Mouse (Mus musculus): Measurements from ENCODE around the gene Tmem184a. TPM values are rescaled to one million over a fixed set of nuclear protein-coding genes. Genes with fewer than 3 reads are reported as not detected.
A peak's percentile ranks its signal among the peaks of the same experiment; 100 is the strongest.

Gene Tmem184a
- polyA plus RNA-seq, 2 experiments, result 5.9 to 6.1 TPM

GRCm38 (mm10) chr5:139756135-139756534 is 63.6 kb downstream of the Tmem184a start:
- H3K4me3 ChIP-seq (replicated peaks; ENCODE audit: low read length), result no peak overlapping the region
- H3K27ac ChIP-seq (replicated peaks; ENCODE audit: low read depth, low read length), result no peak overlapping the region
- H3K27me3 ChIP-seq (ENCODE audit: control insufficient read depth, insufficient read depth, low read length), result no peaks in the 10 kb centered on the region
- peaks cover 98% of the 10 kb centered on the region for H3K36me3 ChIP-seq (ENCODE audit: control insufficient read depth, insufficient read depth, low read length)
- no peak overlapping the region for H3K4me2 ChIP-seq (replicated peaks; ENCODE audit: low read depth, low read length, severe bottlenecking)
- no peak for TF ChIP-seq POLR2A (IDR thresholded peaks at IDR 0.05; ENCODE audit: borderline replicate concordance, extremely low read depth, insufficient read depth, insufficient read length)
- DNase-seq (ENCODE audit: low spot score), result no peak
- H3K9ac ChIP-seq (ENCODE audit: low read depth, low read length, severe bottlenecking), result no peak overlapping the region
- 95% methylated on average over 11 of the region's 12 CpGs for WGBS
- no peaks in the 10 kb centered on the region for H3K9me3 ChIP-seq (ENCODE audit: control insufficient read depth, low read length)
- no peak for ATAC-seq (ENCODE audit: low FRiP score, low read depth)
- H3K4me1 ChIP-seq (ENCODE audit: control insufficient read depth, insufficient read depth, low read length), result no peaks in the 10 kb centered on the region

- Histone ChIP-seq H3K9ac (ENCODE audit: low read depth, low read length, severe bottlenecking) (no peak overlapping the region), H3K4me3 (replicated peaks; ENCODE audit: low read length) (no peak overlapping the region), H3K36me3 (ENCODE audit: control insufficient read depth, insufficient read depth, low read length) (peaks cover 96% of the 10 kb centered on the region), H3K27ac (replicated peaks; ENCODE audit: low read depth, low read length) (no peak overlapping the region), H3K4me1 (ENCODE audit: control insufficient read depth, insufficient read depth, low read length) (no peaks in the 10 kb centered on the region), H3K4me2 (replicated peaks; ENCODE audit: low read depth, low read length, severe bottlenecking) (no peak overlapping the region), H3K27me3 (ENCODE audit: control insufficient read depth, insufficient read depth, low read length) (no peaks in the 10 kb centered on the region), H3K9me3 (ENCODE audit: control insufficient read depth, low read length) (no peaks in the 10 kb centered on the region)
- peak; percentile 37 for DNase-seq (ENCODE audit: low spot score)
- no peak for ATAC-seq (ENCODE audit: low FRiP score, low read depth)
- TF ChIP-seq POLR2A (IDR thresholded peaks at IDR 0.05; ENCODE audit: borderline replicate concordance, extremely low read depth, insufficient read depth, insufficient read length), result no peak
- WGBS, result 26% methylated on average over 11 of the region's 12 CpGs
These were observed 65.0 kb downstream of the Tmem184a start for GRCm38 (mm10) chr5:139754753-139755152.

Small RNA genes lying within 50 kb of the gene (microRNA-seq; reads per million reads assigned to microRNA genes)
- gene Mir7037, result not detected

Other genes starting within 250 kb of the Tmem184a start
- gene Micall2, start 83.6 kb downstream of the Tmem184a start, polyA plus RNA-seq (2012; rRNA removed), result 6.5 and 7.0 TPM in 2 replicates
- gene Micall2, start 83.6 kb downstream of the Tmem184a start, polyA plus RNA-seq (2014; fragmentation: Nextera tagmentation; extraction: Ambion mirVana), result 5.5 and 7.4 TPM in 2 replicates
- gene Ints1, start 44.2 kb downstream of the Tmem184a start, polyA plus RNA-seq (2012; rRNA removed), result 50.1 and 69.3 TPM in 2 replicates
- gene Ints1, start 44.2 kb downstream of the Tmem184a start, polyA plus RNA-seq (2014; fragmentation: Nextera tagmentation; extraction: Ambion mirVana), result 35.5 and 37.9 TPM in 2 replicates
- gene Mafk, start 28.4 kb downstream of the Tmem184a start, polyA plus RNA-seq (2012; rRNA removed), result 6.7 and 7.3 TPM in 2 replicates
- gene Mafk, start 28.4 kb downstream of the Tmem184a start, polyA plus RNA-seq (2014; fragmentation: Nextera tagmentation; extraction: Ambion mirVana), result 6.2 and 6.6 TPM in 2 replicates
- not detected in 2 replicates for gene Gm26938, start 6.5 kb upstream of the Tmem184a start, polyA plus RNA-seq (2012; rRNA removed)
- gene Gm26938, start 6.5 kb upstream of the Tmem184a start, polyA plus RNA-seq (2014; fragmentation: Nextera tagmentation; extraction: Ambion mirVana), result not detected in 2 replicates
- 47.8 and 51.8 TPM in 2 replicates for gene Psmg3, start 7.0 kb upstream of the Tmem184a start, polyA plus RNA-seq (2012; rRNA removed)
- gene Psmg3, start 7.0 kb upstream of the Tmem184a start, polyA plus RNA-seq (2014; fragmentation: Nextera tagmentation; extraction: Ambion mirVana), result 65.6 and 69.0 TPM in 2 replicates
- gene Elfn1, start 88.0 kb upstream of the Tmem184a start, polyA plus RNA-seq (2012; rRNA removed), result 3.7 and 4.6 TPM in 2 replicates
- 0.92 and 1.4 TPM in 2 replicates for gene Elfn1, start 88.0 kb upstream of the Tmem184a start, polyA plus RNA-seq (2014; fragmentation: Nextera tagmentation; extraction: Ambion mirVana)